Mouse (Mus musculus) lung, postnatal 0 days (tissue): ENCODE measurements around the gene Hcn4.

Source experiments
- CTCF ChIP-seq: IDR thresholded peaks from 2 replicates; pipeline ENCODE4 v1.5.1; 2016; ENCODE audit warnings: antibody characterized with exemption, mild to moderate bottlenecking
- EP300 ChIP-seq: IDR thresholded peaks from 2 replicates; pipeline ENCODE4 v1.6.1; 2016; ENCODE audit warnings: antibody characterized with exemption, mild to moderate bottlenecking, control low read depth

DNA sequence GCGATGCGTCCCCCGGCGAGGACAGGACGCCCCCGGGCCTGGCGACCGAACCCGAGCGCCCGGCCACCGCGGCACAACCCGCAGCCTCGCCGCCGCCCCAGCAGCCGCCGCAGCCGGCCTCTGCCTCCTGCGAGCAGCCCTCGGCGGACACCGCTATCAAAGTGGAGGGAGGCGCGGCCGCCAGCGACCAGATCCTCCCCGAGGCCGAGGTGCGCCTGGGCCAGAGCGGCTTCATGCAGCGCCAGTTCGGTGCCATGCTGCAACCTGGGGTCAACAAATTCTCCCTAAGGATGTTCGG lies 655 bp downstream of the Hcn4 start:
- no peak for TF ChIP-seq EP300
- TF ChIP-seq CTCF: no peak
